Mouse (Mus musculus) heart, embryonic 13.5 days (tissue): ENCODE measurements around the gene Gm20826. TPM values are rescaled to one million over a fixed set of nuclear protein-coding genes. Genes with fewer than 3 reads are reported as not detected.
"Not testable (repeated sequence)": the region's sequence is repeated elsewhere in the genome, so short reads cannot be mapped to it uniquely, and the experiment has no call there.

Experiments used
- ATAC-seq: fragments of 200-750 bp; cut with Nextera tagmentation; 2 replicates; pipeline ENCODE4 v1.8.0; 2017; ENCODE audit warnings: moderate TSS enrichment; ENCODE audit not compliant: insufficient number of reproducible peaks, low FRiP score, low TSS enrichment; ENCODE audit errors: extremely low read depth
- H3K27ac ChIP-seq: fragments of 300-500 bp; sonication (generic); replicated peaks from 2 replicates; pipeline ENCODE4 v1.5.1; 2015; ENCODE audit warnings: moderate library complexity, mild to moderate bottlenecking, inconsistent platforms
- H3K27me3 ChIP-seq: fragments of 300-500 bp; sonication (generic); replicated peaks from 2 replicates; pipeline ENCODE4 v1.6.1; 2015; ENCODE audit warnings: mild to moderate bottlenecking, inconsistent platforms
- H3K36me3 ChIP-seq: fragments of 300-500 bp; sonication (generic); 2 replicates; pipeline ENCODE4 v1.6.1; 2015; ENCODE audit warnings: mild to moderate bottlenecking, inconsistent platforms
- H3K4me1 ChIP-seq: fragments of 300-500 bp; sonication (generic); 2 replicates; pipeline ENCODE4 v1.6.1; 2015; ENCODE audit warnings: inconsistent platforms
- H3K4me2 ChIP-seq: fragments of 300-500 bp; sonication (generic); 2 replicates; pipeline ENCODE4 v1.6.1; 2015; ENCODE audit warnings: inconsistent platforms, mild to moderate bottlenecking, moderate library complexity
- H3K4me3 ChIP-seq: fragments of 300-500 bp; sonication (generic); 2 replicates; pipeline ENCODE4 v1.5.1; 2015; ENCODE audit warnings: moderate library complexity, mild to moderate bottlenecking, inconsistent platforms
- H3K9ac ChIP-seq: fragments of 300-500 bp; sonication (generic); 2 replicates; pipeline ENCODE4 v1.6.1; 2015; ENCODE audit warnings: inconsistent platforms, mild to moderate bottlenecking, moderate library complexity
- H3K9me3 ChIP-seq: fragments of 300-500 bp; sonication (generic); 2 replicates; pipeline ENCODE4 v1.6.1; 2016; ENCODE audit warnings: inconsistent platforms
- WGBS: fragments of 180-500 bp; shearing (Covaris S2); methylation state at CpG from one replicate; pipeline ENCODE4 v1.1.7; 2015; ENCODE audit warnings: mixed read lengths; 5-methylcytosine and 5-hydroxymethylcytosine counted together
- polyA plus RNA-seq: library from polyadenylated mRNA; unstranded; fragments of >200 nt; fragmentation: Nextera tagmentation; extraction: Ambion mirVana; gene quantifications from 2 replicates; pipeline ENCODE4 v1.2.1, GENCODE M21; 2015

Gm20826 gene
- not detected in 2 replicates for polyA plus RNA-seq

DNA sequence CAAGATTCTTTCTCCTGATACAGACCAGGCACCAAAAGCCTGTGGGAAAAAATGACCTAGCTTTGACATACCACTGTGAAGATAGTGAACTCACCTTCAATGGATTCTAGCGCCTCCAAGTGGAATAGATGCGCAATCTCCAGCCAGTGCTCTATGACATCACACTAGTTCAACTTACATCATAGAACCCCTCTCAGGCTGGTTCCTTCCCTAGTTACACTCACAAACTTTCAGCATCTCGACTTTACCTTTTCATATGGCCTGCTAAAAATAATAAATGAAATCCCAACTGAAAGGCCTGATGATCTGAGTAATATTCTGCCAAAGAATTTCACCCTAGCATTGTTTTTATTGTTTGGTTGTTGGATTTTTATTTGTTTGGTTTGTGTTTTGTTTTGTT is at the start of gene Gm20826:
TSS of gene Gm20826 (minus strand) at position 101 of the 400 bp plus-strand sequence.
- H3K4me2 ChIP-seq, H3K27ac ChIP-seq, H3K36me3 ChIP-seq, H3K4me1 ChIP-seq, H3K9me3 ChIP-seq, H3K27me3 ChIP-seq, ATAC-seq, H3K4me3 ChIP-seq, H3K9ac ChIP-seq: not testable (repeated sequence)
- WGBS, result no CpG with 5 or more reads among the region's 3 CpGs

Other genes starting within 250 kb of the Gm20826 start
- not detected in 2 replicates for gene Gm21788, start 233.5 kb downstream of the Gm20826 start, polyA plus RNA-seq
- gene Gm28576, start 84.5 kb upstream of the Gm20826 start, polyA plus RNA-seq, result not detected in 2 replicates